Mouse (Mus musculus) testis, adult 2 months (tissue): ENCODE results near the gene Elmo1. TPM values are rescaled to one million over a fixed set of nuclear protein-coding genes. Genes with fewer than 3 reads are reported as not detected.

Experiments used
- H3K27ac ChIP-seq: fragments of 200-500 bp; 2 replicates; pipeline ENCODE4 v1.5.1; 2012; ENCODE audit warnings: low read depth, low read length; ENCODE audit not compliant: control insufficient read depth, insufficient read depth
- H3K27me3 ChIP-seq: fragments of 200-500 bp; 2 replicates; pipeline ENCODE4 v1.6.1; 2012; ENCODE audit warnings: mild to moderate bottlenecking, low read length, moderate library complexity; ENCODE audit not compliant: control insufficient read depth, insufficient read depth
- H3K36me3 ChIP-seq: fragments of 200-500 bp; 2 replicates; pipeline ENCODE4 v1.6.1; 2012; ENCODE audit warnings: mild to moderate bottlenecking, low read length; ENCODE audit not compliant: control insufficient read depth, insufficient read depth
- H3K4me1 ChIP-seq: fragments of 200-500 bp; 2 replicates; pipeline ENCODE4 v1.6.1; 2012; ENCODE audit warnings: low read length; ENCODE audit not compliant: control insufficient read depth, insufficient read depth
- H3K4me3 ChIP-seq: fragments of 200-500 bp; 2 replicates; pipeline ENCODE4 v1.5.1; 2012; ENCODE audit warnings: low read depth, mild to moderate bottlenecking, low read length, moderate library complexity, mixed read lengths; ENCODE audit not compliant: control insufficient read depth
- CTCF ChIP-seq: fragments of 200-500 bp; IDR thresholded peaks from 2 replicates; pipeline ENCODE4 v1.5.1; 2012; ENCODE audit warnings: low read depth, mild to moderate bottlenecking, inconsistent platforms, low read length, moderate library complexity; ENCODE audit not compliant: control insufficient read depth, insufficient read depth, insufficient replicate concordance
- POLR2A ChIP-seq: fragments of 200-500 bp; IDR thresholded peaks from 2 replicates; pipeline ENCODE4 v1.6.1; 2012; ENCODE audit warnings: low read depth, mild to moderate bottlenecking, inconsistent platforms, low read length, moderate library complexity; ENCODE audit not compliant: control insufficient read depth
- polyA plus RNA-seq: library from polyadenylated mRNA; depleted of rRNA; stranded (reverse); fragments of >200 nt; gene quantifications from 2 replicates; pipeline ENCODE4 v1.2.3, GENCODE M21; 2012

Elmo1 gene
- polyA plus RNA-seq, 1 experiment, result 17.9 TPM

- TF ChIP-seq POLR2A, result no peak
- no peak for TF ChIP-seq CTCF
- Histone ChIP-seq H3K27me3 (no peaks in the 10 kb centered on the region), H3K27ac (no peak overlapping the region)
Observed at GRCm38 (mm10) chr13:20305621-20306020, 215.2 kb downstream of the Elmo1 start.

GRCm38 (mm10) chr13:20306180-20307177, 216.1 kb downstream of the Elmo1 start:
- Histone ChIP-seq H3K27ac (no peak overlapping the region), H3K4me1 (no peaks in the 10 kb centered on the region), H3K36me3 (no peaks in the 10 kb centered on the region), H3K27me3 (no peaks in the 10 kb centered on the region), H3K4me3 (no peak overlapping the region)
- TF ChIP-seq POLR2A, result no peak
- TF ChIP-seq CTCF, result no peak

More at GRCm38 (mm10) chr13:20305621-20306020, 215.2 kb downstream of the Elmo1 start:
- H3K36me3 ChIP-seq, result no peaks in the 10 kb centered on the region
- no peaks in the 10 kb centered on the region for H3K4me1 ChIP-seq
- no peak overlapping the region for H3K4me3 ChIP-seq

GRCm38 (mm10) chr13:20307381-20307780, 217.0 kb downstream of the Elmo1 start:
- H3K4me1 ChIP-seq, result no peaks in the 10 kb centered on the region
- no peaks in the 10 kb centered on the region for H3K36me3 ChIP-seq
- no peak overlapping the region for H3K27ac ChIP-seq
- no peak for TF ChIP-seq POLR2A
- TF ChIP-seq CTCF, result no peak
- H3K4me3 ChIP-seq, result no peak overlapping the region
- H3K27me3 ChIP-seq, result no peaks in the 10 kb centered on the region

GRCm38 (mm10) chr13:20311612-20312011, 221.2 kb downstream of the Elmo1 start:
- H3K4me1 ChIP-seq, result no peaks in the 10 kb centered on the region
- TF ChIP-seq CTCF, result no peak
- TF ChIP-seq POLR2A, result no peak
- no peaks in the 10 kb centered on the region for H3K27me3 ChIP-seq
- H3K27ac ChIP-seq, result no peak overlapping the region
- no peak overlapping the region for H3K4me3 ChIP-seq
- no peaks in the 10 kb centered on the region for H3K36me3 ChIP-seq

GRCm38 (mm10) chr13:20313345-20313744, 222.9 kb downstream of the Elmo1 start:
- H3K36me3 ChIP-seq, result no peaks in the 10 kb centered on the region
- H3K27ac ChIP-seq, result no peak overlapping the region
- no peak overlapping the region for H3K4me3 ChIP-seq
- H3K4me1 ChIP-seq, result no peaks in the 10 kb centered on the region
- TF ChIP-seq CTCF (no peak), POLR2A (no peak)
- no peaks in the 10 kb centered on the region for H3K27me3 ChIP-seq

GRCm38 (mm10) chr13:20316139-20316538, 225.7 kb downstream of the Elmo1 start:
- no peak overlapping the region for H3K4me3 ChIP-seq
- no peak overlapping the region for H3K27ac ChIP-seq
- no peaks in the 10 kb centered on the region for H3K4me1 ChIP-seq
- no peaks in the 10 kb centered on the region for H3K27me3 ChIP-seq
- no peaks in the 10 kb centered on the region for H3K36me3 ChIP-seq
- TF ChIP-seq CTCF (no peak), POLR2A (no peak)

- no peaks in the 10 kb centered on the region for H3K36me3 ChIP-seq
Observed at GRCm38 (mm10) chr13:20318615-20319219, 228.3 kb downstream of the Elmo1 start.

More at GRCm38 (mm10) chr13:20318615-20319219, 228.3 kb downstream of the Elmo1 start:
- H3K4me3 ChIP-seq, result no peak overlapping the region
- no peak overlapping the region for H3K27ac ChIP-seq
- no peaks in the 10 kb centered on the region for H3K4me1 ChIP-seq
- H3K27me3 ChIP-seq, result no peaks in the 10 kb centered on the region
- TF ChIP-seq CTCF (no peak), POLR2A (no peak)
